Mouse (Mus musculus) kidney, embryonic 15.5 days (tissue): ENCODE measurements around the gene Ubc. TPM values are rescaled to one million over a fixed set of nuclear protein-coding genes. Genes with fewer than 3 reads are reported as not detected.

Experiments used
- ATAC-seq: fragments of 200-750 bp; cut with Nextera tagmentation; replicated peaks from 2 replicates; pipeline ENCODE4 v1.8.0; 2017; ENCODE audit warnings: moderate TSS enrichment; ENCODE audit not compliant: low FRiP score
- H3K27ac ChIP-seq: fragments of 300-500 bp; sonication (generic); 2 replicates; pipeline ENCODE4 v1.5.1; 2015; ENCODE audit warnings: mild to moderate bottlenecking, inconsistent platforms
- H3K27me3 ChIP-seq: fragments of 300-500 bp; sonication (generic); 2 replicates; pipeline ENCODE4 v1.6.1; 2015; ENCODE audit warnings: inconsistent platforms
- H3K36me3 ChIP-seq: fragments of 300-500 bp; sonication (generic); 2 replicates; pipeline ENCODE4 v1.6.1; 2015; ENCODE audit warnings: inconsistent platforms
- H3K4me1 ChIP-seq: fragments of 300-500 bp; sonication (generic); 2 replicates; pipeline ENCODE4 v1.6.1; 2015; ENCODE audit warnings: inconsistent platforms
- H3K4me2 ChIP-seq: fragments of 300-500 bp; sonication (generic); 2 replicates; pipeline ENCODE4 v1.6.1; 2015; ENCODE audit warnings: moderate library complexity, mild to moderate bottlenecking, inconsistent platforms
- H3K4me3 ChIP-seq: fragments of 300-500 bp; sonication (generic); replicated peaks from 2 replicates; pipeline ENCODE4 v1.5.1; 2015; ENCODE audit warnings: mild to moderate bottlenecking, inconsistent platforms
- H3K9ac ChIP-seq: fragments of 300-500 bp; sonication (generic); 2 replicates; pipeline ENCODE4 v1.6.1; 2015; ENCODE audit warnings: mild to moderate bottlenecking, inconsistent platforms
- H3K9me3 ChIP-seq: fragments of 300-500 bp; sonication (generic); replicated peaks from 2 replicates; pipeline ENCODE4 v1.6.1; 2016; ENCODE audit warnings: inconsistent platforms
- WGBS: fragments of 180-500 bp; shearing (Covaris S2); methylation state at CpG from one replicate; pipeline ENCODE4 v1.1.7; 2015; ENCODE audit warnings: mixed read lengths; 5-methylcytosine and 5-hydroxymethylcytosine counted together
- polyA plus RNA-seq: library from polyadenylated mRNA; unstranded; fragments of >200 nt; fragmentation: Nextera tagmentation; extraction: Ambion mirVana; gene quantifications from 2 replicates; pipeline ENCODE4 v1.2.1, GENCODE M21; 2015

Gene Ubc
- polyA plus RNA-seq, 1 experiment from 2014 or later = 1,140 TPM

DNA sequence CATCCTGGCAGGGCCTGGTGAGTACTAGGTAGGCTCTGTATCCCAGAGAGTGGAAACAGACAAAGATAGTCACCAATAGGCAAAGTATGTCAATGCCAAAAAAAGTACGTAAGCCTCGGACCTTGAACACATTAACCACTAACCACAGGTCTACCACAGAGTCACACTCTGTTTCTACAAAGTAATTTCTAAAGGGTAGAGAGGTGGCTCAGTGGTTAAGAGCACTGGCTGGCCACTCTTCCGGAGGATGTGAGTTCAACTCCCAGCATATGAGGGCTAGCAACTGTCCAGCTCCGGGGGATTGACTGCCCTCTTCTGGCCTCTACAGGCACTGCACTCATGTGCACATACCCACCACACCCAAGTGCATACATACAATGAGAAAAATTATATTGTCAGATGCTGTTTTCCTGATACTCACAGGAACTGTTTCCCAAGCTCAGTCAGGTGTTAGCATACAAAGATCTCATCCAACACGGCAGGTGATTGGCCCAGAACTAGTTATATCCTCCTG, 37.2 kb downstream of the Ubc start:
- Histone ChIP-seq H3K27ac (no peak overlapping the region), H3K4me3 (no peak overlapping the region), H3K9me3 (no peaks in the 10 kb centered on the region), H3K4me2 (no peak overlapping the region), H3K4me1 (peaks cover 12% of the 10 kb centered on the region; the same call in 1 of the 2 replicates), H3K27me3 (no peaks in the 10 kb centered on the region), H3K36me3 (no peaks in the 10 kb centered on the region), H3K9ac (no peak overlapping the region)
- no peak for ATAC-seq
- WGBS = 94% methylated on average over 5 of the region's 5 CpGs

DNA sequence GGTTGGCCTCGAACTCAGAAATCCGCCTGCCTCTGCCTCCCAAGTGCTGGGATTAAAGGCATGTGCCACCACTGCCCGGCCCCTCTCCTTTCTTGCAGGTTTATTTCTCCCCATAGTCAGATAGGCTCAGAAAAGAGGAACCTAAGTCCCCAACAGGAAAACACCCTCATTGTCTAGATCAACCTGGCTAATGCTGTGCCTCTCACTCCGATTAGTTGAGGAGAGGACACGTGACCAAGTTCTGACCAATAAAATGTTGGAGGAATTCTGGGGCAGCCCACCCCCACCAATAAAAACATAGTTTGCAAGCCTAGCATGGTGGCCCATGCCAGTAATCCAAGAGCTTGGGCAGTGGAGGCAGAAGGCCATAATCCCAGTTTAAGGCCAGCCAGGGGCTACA, 38.1 kb downstream of the Ubc start:
- Histone ChIP-seq H3K36me3 (no peaks in the 10 kb centered on the region), H3K9me3 (no peaks in the 10 kb centered on the region), H3K4me3 (no peak overlapping the region), H3K27ac (no peak overlapping the region), H3K27me3 (no peaks in the 10 kb centered on the region), H3K4me2 (no peak overlapping the region), H3K9ac (no peak overlapping the region), H3K4me1 (peaks cover 12% of the 10 kb centered on the region; the same call in 1 of the 2 replicates)
- ATAC-seq = no peak
- 93% methylated on average over 5 of the region's 5 CpGs for WGBS

DNA sequence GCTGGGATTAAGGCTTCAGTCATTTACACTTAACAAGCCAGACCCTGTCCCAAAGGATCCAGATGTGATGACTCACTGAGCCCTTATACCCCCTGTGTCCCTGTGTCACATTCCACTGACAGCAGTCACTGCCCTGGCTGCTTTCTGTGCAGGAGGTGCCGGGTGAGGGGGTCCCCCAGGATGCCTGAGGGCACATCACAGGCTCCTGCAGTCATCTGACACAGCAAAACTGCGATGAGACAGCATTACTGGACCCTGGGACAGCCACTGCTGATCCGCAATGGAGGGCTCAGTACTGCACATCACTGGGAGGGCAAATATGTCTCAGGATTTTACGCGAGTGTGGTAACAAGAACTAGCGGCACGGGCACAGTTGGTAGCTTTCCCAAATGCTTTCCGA, 38.9 kb downstream of the Ubc start:
- H3K9me3 ChIP-seq = no peaks in the 10 kb centered on the region
- H3K4me1 ChIP-seq = peaks cover 11% of the 10 kb centered on the region; the same call in 1 of the 2 replicates
- no peak overlapping the region for H3K9ac ChIP-seq
- no peaks in the 10 kb centered on the region for H3K36me3 ChIP-seq
- no peaks in the 10 kb centered on the region for H3K27me3 ChIP-seq
- WGBS = 74% methylated on average over 8 of the region's 8 CpGs
- no peak overlapping the region for H3K27ac ChIP-seq
- H3K4me2 ChIP-seq = no peak overlapping the region
- no peak overlapping the region for H3K4me3 ChIP-seq
- no peak for ATAC-seq

DNA sequence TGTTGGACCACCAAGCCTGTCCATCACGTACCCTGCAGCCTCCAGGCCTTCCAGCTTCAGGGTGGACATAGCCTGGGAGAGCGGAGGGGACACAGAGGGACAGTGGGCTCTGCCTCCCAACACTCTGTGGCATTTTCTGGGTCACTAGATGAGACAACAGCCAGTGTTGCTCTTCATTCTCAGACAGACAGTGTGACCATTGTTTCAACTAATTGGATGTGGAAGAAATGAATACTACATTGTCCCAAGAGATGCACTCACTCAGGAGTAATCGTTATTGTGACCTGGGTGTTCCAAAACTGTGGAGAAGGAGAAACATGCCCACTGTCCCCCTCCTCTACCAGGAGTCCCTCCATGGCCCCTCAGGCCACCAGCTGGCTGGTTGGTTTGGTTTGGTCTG, 40.6 kb downstream of the Ubc start:
- 82% methylated on average over 3 of the region's 3 CpGs for WGBS
- Histone ChIP-seq H3K9ac (no peak overlapping the region), H3K27me3 (no peaks in the 10 kb centered on the region), H3K4me3 (no peak overlapping the region), H3K4me1 (no peaks in the 10 kb centered on the region), H3K4me2 (no peak overlapping the region), H3K9me3 (no peaks in the 10 kb centered on the region), H3K27ac (no peak overlapping the region), H3K36me3 (no peaks in the 10 kb centered on the region)
- no peak for ATAC-seq

DNA sequence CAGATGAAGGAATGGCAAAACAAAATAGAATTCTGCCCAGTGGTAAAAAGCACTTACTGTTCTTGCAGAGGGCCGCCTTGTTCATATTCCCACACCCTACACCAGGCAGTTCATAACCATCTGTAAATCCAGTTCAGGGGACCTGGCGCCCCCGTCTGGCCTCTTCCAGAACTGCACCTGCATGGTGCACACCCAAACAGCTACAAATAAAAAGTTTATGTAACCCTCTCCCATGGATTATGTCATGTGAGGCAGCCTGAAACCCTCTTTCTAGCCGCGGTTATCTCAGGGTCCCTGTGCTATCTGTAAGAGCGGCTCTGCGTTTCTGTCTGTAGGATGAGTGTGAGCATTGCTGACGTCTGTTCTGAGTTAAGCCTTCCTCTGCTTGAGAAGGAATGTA, 41.5 kb downstream of the Ubc start:
- no peaks in the 10 kb centered on the region for H3K4me1 ChIP-seq
- H3K4me2 ChIP-seq = no peak overlapping the region
- no peaks in the 10 kb centered on the region for H3K27me3 ChIP-seq
- no peak overlapping the region for H3K4me3 ChIP-seq
- no peak overlapping the region for H3K9ac ChIP-seq
- no peaks in the 10 kb centered on the region for H3K9me3 ChIP-seq
- WGBS = 41% methylated on average over 8 of the region's 8 CpGs
- H3K36me3 ChIP-seq = no peaks in the 10 kb centered on the region
- ATAC-seq = no peak
- no peak overlapping the region for H3K27ac ChIP-seq

DNA sequence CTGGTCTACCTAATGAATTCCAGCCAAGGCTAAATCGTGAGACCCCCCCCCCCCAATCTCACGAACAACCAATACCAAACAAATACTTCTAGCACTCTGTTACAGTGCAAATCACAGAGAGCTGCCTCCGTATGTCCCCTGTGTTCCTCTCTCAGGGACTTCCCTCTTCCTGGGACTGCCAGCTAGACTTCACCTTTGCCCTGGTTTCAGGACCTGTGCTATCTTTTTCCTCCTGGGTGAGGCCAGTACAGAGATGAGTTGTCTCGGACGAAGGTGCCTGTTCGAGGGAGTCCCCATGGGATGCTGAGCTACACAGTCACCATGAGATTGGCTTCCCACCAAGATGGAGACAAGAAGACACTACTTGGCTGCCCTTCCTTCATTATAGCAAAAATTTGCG, 41.9 kb downstream of the Ubc start:
- Histone ChIP-seq H3K9ac (no peak overlapping the region), H3K4me3 (no peak overlapping the region), H3K36me3 (no peaks in the 10 kb centered on the region), H3K4me1 (no peaks in the 10 kb centered on the region), H3K27ac (no peak overlapping the region), H3K9me3 (no peaks in the 10 kb centered on the region), H3K4me2 (no peak overlapping the region), H3K27me3 (no peaks in the 10 kb centered on the region)
- ATAC-seq = no peak
- 70% methylated on average over 7 of the region's 7 CpGs for WGBS

DNA sequence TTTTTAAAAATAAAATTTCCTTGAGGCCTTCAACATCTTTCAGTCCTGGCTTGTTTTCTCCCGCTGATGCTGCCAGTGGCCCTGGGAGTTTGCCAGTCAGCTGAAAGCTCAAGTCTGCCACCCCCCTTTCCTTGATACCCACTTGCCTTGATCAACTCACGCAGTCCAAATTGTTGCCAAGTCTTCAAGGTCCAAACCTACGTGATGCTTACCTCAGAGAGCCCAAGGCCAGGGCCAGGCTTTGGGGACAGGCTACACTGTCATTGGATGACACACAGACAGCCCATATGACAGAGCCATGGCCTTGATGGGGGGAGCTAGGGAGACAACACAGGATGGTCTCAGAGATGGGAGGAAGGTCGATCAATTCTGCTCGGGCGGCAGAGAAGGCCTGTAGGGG, 45.7 kb downstream of the Ubc start:
- WGBS = 89% methylated on average over 6 of the region's 6 CpGs
- Histone ChIP-seq H3K27ac (no peak overlapping the region), H3K9me3 (no peaks in the 10 kb centered on the region), H3K9ac (no peak overlapping the region), H3K4me1 (peaks cover 21% of the 10 kb centered on the region), H3K4me2 (no peak overlapping the region), H3K27me3 (no peaks in the 10 kb centered on the region), H3K4me3 (no peak overlapping the region), H3K36me3 (no peaks in the 10 kb centered on the region)
- no peak for ATAC-seq

DNA sequence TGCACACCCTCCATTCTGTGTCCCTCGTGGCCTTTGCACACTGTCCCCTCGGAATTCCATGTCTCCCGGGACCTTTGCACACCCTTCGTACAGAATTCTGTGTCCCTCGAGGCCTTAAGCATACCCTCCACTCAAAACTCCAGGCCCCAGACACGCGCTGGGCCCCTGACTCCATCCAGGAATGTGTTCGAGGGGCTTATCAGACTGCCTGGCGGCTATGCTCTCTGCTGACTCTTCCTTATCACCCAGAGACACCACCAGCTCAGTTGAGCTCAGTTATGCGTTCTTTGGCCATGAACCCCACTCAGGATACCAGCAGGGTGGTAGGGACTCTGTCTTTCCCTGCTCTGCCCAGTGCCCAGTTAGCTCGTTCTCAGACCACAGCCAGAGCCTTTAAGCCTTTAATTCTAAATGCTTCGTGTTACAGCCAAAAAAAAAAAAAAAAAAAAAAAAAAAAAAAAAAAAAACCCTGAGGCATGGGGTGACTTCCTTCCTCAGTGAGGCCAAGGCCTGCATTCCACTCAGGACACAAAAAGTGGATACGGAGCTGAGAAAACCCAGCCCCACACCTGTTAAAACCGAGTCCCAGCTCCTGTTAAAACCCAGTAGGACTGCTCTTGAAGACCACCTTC, 48.4 kb downstream of the Ubc start:
- ATAC-seq = 0 out of 2 replicates have a peak, but pooled peaks have one; percentile 10

DNA sequence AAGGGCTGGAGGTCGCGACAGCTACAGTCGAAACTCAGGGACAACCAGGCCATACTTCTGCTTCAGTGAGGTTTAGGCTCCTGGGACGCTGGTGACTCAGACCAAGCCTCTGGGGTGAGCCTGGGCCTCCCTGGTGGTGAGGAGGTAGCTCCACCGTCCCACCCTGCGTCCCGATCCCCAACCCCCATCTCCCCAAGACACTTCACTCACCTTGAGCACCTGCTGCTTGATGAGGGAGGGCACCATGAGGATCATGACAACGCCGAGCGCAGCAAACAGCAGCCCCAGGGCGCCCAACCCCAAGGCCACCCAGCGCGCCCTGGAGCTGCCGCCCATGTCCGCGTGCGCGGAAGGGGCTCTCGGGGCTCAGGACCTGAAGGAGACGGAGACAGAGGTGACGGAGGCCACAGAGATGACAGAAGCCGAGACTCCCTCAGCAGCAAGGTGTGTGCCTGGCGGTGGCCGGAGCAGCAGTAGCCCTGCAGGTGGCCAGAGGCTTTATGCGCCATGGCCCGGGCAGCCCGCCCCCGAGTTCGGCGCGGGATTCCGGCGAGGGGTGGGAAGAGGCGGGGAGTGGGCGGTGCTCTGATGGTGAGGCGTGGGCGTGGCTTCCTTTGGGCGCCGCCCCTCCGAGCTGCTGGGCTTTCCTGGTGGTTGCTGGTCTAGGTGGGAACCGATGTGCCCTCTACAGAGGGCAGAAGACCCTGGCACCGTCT, 49.3 kb downstream of the Ubc start, which contains the start of gene Scarb1:
Gene Scarb1, minus strand, starts transcription at position 548 of the 716 bp plus-strand sequence.
- Histone ChIP-seq H3K4me2 (peak within 1 kb of the TSS; percentile 94), H3K4me1 (peaks cover 40% of the 10 kb centered on the region), H3K9me3 (no peaks in the 10 kb centered on the region), H3K9ac (peak within 1 kb of the TSS; percentile 66), H3K27ac (peak within 1 kb of the TSS; percentile 52), H3K4me3 (peak within 1 kb of the TSS; percentile 75), H3K27me3 (no peaks in the 10 kb centered on the region), H3K36me3 (no peaks in the 10 kb centered on the region)
- 0% methylated on average over 42 of the region's 42 CpGs for WGBS
- peak; percentile 81 for ATAC-seq

More for the DNA sequence above, 48.4 kb downstream of the Ubc start:
- Histone ChIP-seq H3K4me3 (peak overlapping the region; percentile 75), H3K27ac (no peak overlapping the region), H3K27me3 (no peaks in the 10 kb centered on the region), H3K4me1 (peaks cover 40% of the 10 kb centered on the region), H3K4me2 (peak overlapping the region; percentile 94), H3K9ac (peak overlapping the region; percentile 11; the same call in 1 of the 2 replicates), H3K36me3 (no peaks in the 10 kb centered on the region), H3K9me3 (no peaks in the 10 kb centered on the region)
- 56% methylated on average over 14 of the region's 14 CpGs for WGBS

DNA sequence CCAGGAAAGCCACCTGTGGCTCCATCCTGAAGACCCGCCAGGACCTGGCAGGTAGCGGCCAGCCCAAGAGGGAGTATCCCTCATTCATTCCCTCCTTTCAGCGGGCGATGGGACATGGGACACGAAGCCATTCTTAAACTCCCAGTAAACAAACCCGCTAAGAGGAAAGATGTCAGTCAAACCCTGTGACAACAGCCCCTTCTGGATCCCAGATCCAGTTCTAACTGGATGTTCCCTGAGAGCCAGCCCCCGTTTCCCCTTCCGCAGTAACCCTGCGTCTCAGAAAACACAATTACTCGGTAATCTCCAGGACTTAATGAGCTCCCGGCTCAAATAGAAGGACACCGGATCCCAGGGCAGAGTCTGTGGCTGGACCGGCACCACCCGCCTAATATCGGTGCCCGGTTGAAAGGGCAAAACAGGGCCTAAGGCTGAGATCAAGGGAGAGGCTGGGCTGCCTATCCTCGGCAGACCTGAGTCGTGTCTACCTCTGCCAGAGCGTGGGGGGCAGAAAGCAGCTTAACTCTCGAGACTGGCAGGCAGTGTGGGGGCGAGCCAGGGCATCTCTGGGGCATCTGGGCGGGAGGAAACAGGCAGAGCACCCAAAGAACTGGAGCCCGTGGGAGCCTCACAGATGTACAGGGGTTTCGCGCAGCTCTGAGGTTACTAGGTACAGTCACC, 50.0 kb downstream of the Ubc start:
- H3K27me3 ChIP-seq = no peaks in the 10 kb centered on the region
- WGBS = 3% methylated on average over 25 of the region's 25 CpGs
- H3K4me3 ChIP-seq = peak overlapping the region; percentile 75
- peak; percentile 17; the same call in 1 of the 2 replicates for ATAC-seq
- peaks cover 40% of the 10 kb centered on the region for H3K4me1 ChIP-seq
- no peaks in the 10 kb centered on the region for H3K9me3 ChIP-seq
- H3K4me2 ChIP-seq = peak overlapping the region; percentile 94
- no peaks in the 10 kb centered on the region for H3K36me3 ChIP-seq
- H3K9ac ChIP-seq = peak overlapping the region; percentile 66
- H3K27ac ChIP-seq = peak overlapping the region; percentile 52

DNA sequence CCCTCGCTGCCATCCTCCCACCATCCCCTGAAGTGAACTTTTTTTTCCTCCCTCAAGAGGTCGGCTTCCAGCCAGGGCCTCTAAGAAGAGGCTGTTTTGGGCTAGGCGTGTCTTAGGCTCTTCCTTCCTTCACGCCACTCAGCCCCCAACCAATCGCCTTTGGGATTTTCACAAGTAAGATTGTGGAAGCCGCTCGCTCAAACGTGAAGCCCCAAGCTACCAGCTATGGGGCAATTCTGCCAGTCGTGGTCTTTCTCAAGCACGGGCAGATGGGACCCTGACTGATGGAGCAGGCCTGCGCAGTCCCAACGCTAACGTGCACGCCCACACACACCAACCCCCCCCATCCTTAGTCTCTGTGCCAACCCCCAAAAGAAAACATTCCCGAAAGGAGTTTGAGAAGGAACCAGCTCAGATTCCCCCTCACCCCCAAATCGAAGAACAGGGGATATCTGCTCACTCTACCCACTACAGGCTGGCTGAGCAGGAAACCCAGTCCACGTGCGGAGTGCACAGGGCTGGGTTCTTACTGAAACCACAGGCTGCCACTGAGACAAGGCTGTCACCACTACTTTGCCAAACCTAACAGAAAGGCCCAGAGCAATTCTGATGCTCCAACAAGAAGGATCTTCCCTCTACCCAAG, 50.8 kb downstream of the Ubc start:
- Histone ChIP-seq H3K9me3 (no peaks in the 10 kb centered on the region), H3K36me3 (no peaks in the 10 kb centered on the region), H3K9ac (peak overlapping the region; percentile 66), H3K27ac (peak overlapping the region; percentile 52), H3K4me3 (peak overlapping the region; percentile 75), H3K4me1 (peaks cover 40% of the 10 kb centered on the region), H3K4me2 (peak overlapping the region; percentile 94), H3K27me3 (no peaks in the 10 kb centered on the region)
- 5% methylated on average over 18 of the region's 18 CpGs for WGBS
- 0 out of 2 replicates have a peak, but pooled peaks have one; percentile 19 for ATAC-seq
